Mouse (Mus musculus) thymus, adult 2 months (tissue): ENCODE measurements around the gene Map3k5.
A peak's percentile ranks its signal among the peaks of the same experiment; 100 is the strongest.

Experiments used
- CTCF ChIP-seq: fragments of 200-500 bp; IDR thresholded peaks from 2 replicates; pipeline ENCODE4 v1.5.1; 2012; ENCODE audit warnings: mild to moderate bottlenecking, control low read depth, low read length, moderate library complexity, borderline replicate concordance; ENCODE audit not compliant: control insufficient read depth, poor library complexity, insufficient read depth; ENCODE audit errors: extremely low read depth
- POLR2A ChIP-seq: fragments of 200-500 bp; IDR thresholded peaks from 2 replicates; pipeline ENCODE4 v1.6.1; 2012; ENCODE audit warnings: mild to moderate bottlenecking, low read length, control low read depth, moderate library complexity; ENCODE audit not compliant: control insufficient read depth, poor library complexity, insufficient read depth; ENCODE audit errors: extremely low read depth

GRCm38 (mm10) chr10:19907246-19907804 is 26.9 kb upstream of the Map3k5 start, which contains the start of gene Pex7:
- peak; percentile 99 for TF ChIP-seq CTCF
- TF ChIP-seq POLR2A: peak; percentile 66
